Mouse (Mus musculus): ENCODE measurements around the gene Slain2. TPM values are rescaled to one million over a fixed set of nuclear protein-coding genes. Genes with fewer than 3 reads are reported as not detected.

Slain2 gene
- 100 to 1,000 TPM in 1 of 2 experiments, 10 to 100 TPM in 1; 96.4 to 101 TPM for total RNA-seq (2021)
- long read RNA-seq, experiment 1, full-length matches to known transcripts = 35 of 302 reads
- long read RNA-seq, experiment 1, partial matches to known transcripts = 2 of 302 reads
- long read RNA-seq, experiment 1, other reads (novel, unspliced or antisense) = 265 of 302 reads
- long read RNA-seq, experiment 2, full-length matches to known transcripts = 83 of 228 reads
- long read RNA-seq, experiment 2, partial matches to known transcripts = 140 of 228 reads
- long read RNA-seq, experiment 2, other reads (novel, unspliced or antisense) = 5 of 228 reads

GRCm38 (mm10) chr5:72913648-72914557, at the start of gene Slain2:
Gene Slain2 (plus strand): TSS chr5:72914304.
- peak; percentile 99 for DNase-seq

GRCm38 (mm10) chr5:72864654-72865178, 49.4 kb upstream of the Slain2 start:
- no peak for DNase-seq

DNA sequence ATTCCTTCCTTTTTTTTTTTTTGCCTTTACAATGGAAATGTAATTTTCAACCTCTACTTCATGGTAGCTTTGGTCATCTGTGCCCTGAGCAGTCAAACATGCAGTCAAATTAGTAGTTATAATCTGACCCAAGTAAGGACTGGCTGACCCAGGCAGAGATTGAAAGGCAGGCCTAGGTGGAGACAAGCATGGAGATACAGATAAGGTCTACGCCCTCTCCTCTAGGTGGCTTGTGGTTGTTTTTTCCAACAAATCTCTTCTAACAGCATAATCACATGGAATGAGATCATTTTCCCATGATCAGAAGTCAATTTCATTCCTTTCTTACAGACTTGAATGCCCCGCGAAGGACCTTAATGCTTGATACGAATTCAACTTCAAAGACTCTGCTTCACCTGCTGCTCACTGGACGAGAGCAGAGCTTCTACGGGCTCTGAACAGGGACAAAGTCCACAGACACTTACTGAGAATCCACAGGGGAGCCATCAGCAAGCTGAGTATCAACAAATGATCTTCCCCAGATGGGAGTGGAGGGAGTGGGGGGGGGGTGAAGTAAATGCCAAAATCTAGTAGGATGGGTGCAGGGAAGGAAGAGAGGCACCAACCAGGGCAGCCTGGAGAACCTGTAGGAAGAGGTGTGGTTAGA, 47.7 kb upstream of the Slain2 start:
- DNase-seq = no peak

- DNase-seq = no peak
Observed at GRCm38 (mm10) chr5:72867036-72867672, 47.0 kb upstream of the Slain2 start.

DNA sequence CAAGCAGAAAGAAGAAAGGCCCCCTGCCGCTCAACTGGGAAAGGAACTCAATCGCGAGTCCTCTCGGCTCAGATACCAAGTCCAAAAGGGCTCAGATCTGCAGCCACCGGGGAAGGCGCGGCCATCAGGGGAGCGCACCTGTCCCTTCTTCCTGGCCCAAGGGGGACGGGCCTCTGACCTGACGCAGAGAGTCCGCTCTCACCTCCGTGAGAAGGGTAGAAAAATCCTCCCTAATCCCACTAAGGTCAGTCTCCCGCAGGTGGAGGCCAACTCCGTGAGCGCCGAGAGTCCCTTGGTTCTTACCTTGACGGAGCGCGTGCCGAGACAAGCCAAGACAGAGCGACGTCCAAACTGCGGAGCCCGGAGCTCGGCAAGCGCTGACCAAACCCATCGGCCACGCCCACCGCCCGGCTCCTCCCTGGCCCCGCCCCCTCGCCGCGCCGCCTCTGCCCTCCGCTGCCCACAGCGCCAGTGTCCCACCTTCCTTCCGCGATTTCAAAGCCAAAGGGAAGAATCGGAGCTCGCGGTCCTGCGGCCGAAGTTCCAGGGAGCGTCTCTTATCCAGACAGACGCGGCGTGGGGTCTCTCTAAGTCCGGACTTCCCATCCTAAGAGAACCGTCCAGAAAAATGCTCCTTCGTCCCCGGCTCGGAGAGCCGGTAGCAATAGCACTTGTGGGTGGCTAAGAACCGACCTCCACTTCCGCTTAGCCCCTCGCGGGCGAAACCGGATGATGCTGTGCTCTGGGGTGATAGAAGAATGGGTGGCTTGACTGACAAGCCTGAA, 45.8 kb upstream of the Slain2 start, which contains the start of gene Tec:
TSS of gene Tec (minus strand) at position 393 of the 785 bp plus-strand sequence.
- peak; percentile 87 for DNase-seq

GRCm38 (mm10) chr5:72869779-72870608, 44.1 kb upstream of the Slain2 start:
- no peak for DNase-seq

- no peak for DNase-seq
Observed at GRCm38 (mm10) chr5:72871114-72871513, 43.0 kb upstream of the Slain2 start.

GRCm38 (mm10) chr5:72879736-72880135, 34.4 kb upstream of the Slain2 start:
- no peak for DNase-seq

- no peak for DNase-seq
Observed at GRCm38 (mm10) chr5:72881748-72882411, 32.2 kb upstream of the Slain2 start.

GRCm38 (mm10) chr5:72882412-72882765, 31.7 kb upstream of the Slain2 start:
- no peak for DNase-seq

DNA sequence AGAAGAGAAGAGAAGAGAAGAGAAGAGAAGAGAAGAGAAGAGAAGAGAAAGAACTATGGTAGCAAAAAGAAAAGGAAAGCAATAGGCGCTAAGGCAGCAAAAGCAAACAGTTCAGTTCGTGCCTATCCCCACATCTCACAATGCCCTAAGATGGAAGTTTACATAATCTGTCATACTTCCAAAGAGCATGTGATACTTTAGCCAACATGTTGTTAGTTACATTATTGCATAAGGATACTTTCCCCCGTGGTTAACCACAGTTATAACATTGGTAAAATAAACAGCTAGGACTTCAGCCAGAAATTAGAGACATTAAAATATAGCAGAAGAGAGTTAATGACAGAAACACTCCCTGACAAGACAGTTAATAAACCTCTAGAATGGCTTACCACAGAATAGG, 30.4 kb upstream of the Slain2 start:
- DNase-seq = no peak

GRCm38 (mm10) chr5:72886458-72887222, 27.5 kb upstream of the Slain2 start:
- DNase-seq = no peak

- DNase-seq = no peak
Observed at GRCm38 (mm10) chr5:72888260-72888659, 25.8 kb upstream of the Slain2 start.

DNA sequence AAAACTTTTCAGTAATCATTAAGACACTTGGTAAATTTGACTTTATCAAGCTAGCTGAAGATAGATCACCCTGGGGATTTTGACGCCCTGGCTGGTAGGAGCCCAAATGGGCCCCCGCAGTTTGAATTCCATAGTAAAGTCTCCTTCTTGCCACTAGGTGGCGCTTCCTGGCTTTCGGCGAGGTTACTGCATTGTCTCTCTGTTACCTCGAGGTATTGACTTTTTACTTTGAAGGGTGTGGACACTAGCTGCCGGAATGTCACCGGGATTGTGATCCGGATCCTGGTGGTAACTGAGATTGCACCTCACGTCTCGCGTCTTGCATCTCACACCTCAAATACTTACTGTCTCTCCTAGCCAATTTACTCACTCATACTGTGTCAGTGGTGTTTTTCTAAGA, 22.6 kb upstream of the Slain2 start:
- DNase-seq = peak; percentile 26

DNA sequence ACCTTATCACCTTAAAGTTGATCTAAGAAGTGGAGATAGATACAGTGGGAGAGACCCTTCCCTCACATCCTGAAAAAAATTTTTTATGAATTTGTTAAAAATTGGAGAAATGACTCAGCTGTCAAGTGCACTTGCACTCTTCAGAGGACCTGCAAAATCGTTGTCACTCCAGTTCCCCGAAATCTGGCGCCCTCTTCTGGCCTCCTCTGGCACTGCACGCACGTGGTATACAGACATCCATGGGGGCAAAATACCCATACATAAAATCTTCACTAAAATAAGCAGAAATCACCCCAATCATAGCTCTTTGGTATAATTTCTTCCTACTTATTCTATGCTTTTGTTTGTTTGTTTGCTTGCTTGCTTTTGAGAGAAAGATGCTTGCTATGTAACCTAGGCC, 20.1 kb upstream of the Slain2 start:
- no peak for DNase-seq

GRCm38 (mm10) chr5:72895261-72895660, 18.8 kb upstream of the Slain2 start:
- no peak for DNase-seq

DNA sequence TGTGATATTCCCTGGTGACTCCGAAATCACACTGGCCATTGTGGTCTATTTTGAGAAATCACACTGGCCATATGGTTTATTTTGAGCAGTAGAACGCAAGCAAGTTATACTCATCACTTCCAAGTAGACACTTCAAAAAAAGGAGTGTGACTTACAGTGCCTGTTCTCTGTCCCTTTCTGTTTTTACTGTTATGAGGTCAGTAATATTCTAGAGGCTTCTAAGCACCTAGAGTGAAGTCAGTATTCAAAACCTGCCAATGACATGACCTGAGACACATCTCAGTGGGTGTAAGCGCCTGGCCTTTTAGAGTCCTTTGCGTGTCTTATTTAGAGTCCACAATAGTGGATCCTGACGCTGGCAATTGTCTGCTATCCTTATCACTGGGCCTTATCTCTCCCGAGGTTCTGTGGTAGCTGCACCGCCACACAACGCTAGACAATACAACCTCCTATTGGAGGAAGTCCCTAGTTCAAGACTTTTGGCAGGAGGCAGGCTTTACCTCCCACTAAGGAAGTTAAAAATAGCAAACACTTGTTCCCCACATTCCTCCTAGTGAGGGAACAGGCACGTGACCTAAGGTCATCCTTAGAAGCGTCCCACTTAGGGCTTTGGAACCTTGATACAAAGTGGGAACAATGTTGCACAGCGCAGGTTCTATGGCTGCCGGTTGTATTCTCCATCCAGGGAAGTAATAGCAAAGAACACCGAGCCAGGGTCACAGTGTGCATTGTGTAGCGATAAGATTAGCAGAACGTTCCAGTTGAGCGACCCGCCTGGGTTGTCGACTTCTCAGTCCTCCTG, 17.4 kb upstream of the Slain2 start:
- no peak for DNase-seq

- DNase-seq = no peak
Observed at GRCm38 (mm10) chr5:72897998-72898397, 16.1 kb upstream of the Slain2 start.
